Mouse (Mus musculus): Measurements from ENCODE around the gene Zfp750. TPM values are rescaled to one million over a fixed set of nuclear protein-coding genes. Genes with fewer than 3 reads are reported as not detected.
A peak's percentile ranks its signal among the peaks of the same experiment; 100 is the strongest.

The Zfp750 gene
- polyA plus RNA-seq, 1 experiment = not detected

- no peak for TF ChIP-seq POLR2A (IDR thresholded peaks at IDR 0.05; ENCODE audit: borderline replicate concordance, control insufficient read depth, low read depth, low read length)
- no peak for TF ChIP-seq CTCF (IDR thresholded peaks at IDR 0.05; ENCODE audit: control insufficient read depth, insufficient read depth, low read length)
- Histone ChIP-seq H3K4me1 (ENCODE audit: control insufficient read depth, insufficient read depth, low read length) (no peaks in the 10 kb centered on the region), H3K27ac (ENCODE audit: control insufficient read depth, insufficient read depth, low read depth, low read length, poor library complexity) (no peak overlapping the region), H3K4me3 (replicated peaks; ENCODE audit: control insufficient read depth, low read depth, low read length) (no peak overlapping the region)
- 84% methylated on average over 9 of the region's 9 CpGs for WGBS
Measured at GRCm38 (mm10) chr11:121510512-121511246, 8.5 kb downstream of the Zfp750 start.

DNA sequence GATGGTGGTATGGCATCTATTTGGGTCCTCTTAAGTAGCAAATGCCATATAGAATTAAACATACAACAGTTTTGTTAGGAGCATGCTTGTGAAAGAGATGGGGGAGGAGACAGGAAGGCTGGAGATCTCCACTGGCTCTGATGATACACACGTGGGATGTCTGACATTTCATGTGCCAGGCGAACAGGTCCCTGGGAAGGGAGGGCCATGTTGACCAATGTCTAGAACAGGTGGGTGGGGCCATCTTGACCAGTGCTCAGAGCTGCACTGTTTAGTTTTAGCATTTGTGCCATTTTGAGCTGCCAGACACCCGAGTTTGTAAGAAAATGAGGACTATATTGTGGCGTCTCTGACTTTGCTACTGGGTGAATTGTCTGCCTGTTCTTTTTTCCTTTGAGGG is 10.7 kb downstream of the Zfp750 start:
- 78% methylated on average over 4 of the region's 4 CpGs for WGBS
- Histone ChIP-seq H3K27ac (ENCODE audit: control insufficient read depth, insufficient read depth, low read depth, low read length, poor library complexity) (no peak overlapping the region), H3K4me3 (replicated peaks; ENCODE audit: control insufficient read depth, low read depth, low read length) (no peak overlapping the region), H3K4me1 (ENCODE audit: control insufficient read depth, insufficient read depth, low read length) (no peaks in the 10 kb centered on the region)
- no peak for TF ChIP-seq POLR2A (IDR thresholded peaks at IDR 0.05; ENCODE audit: borderline replicate concordance, control insufficient read depth, low read depth, low read length)
- no peak for TF ChIP-seq CTCF (IDR thresholded peaks at IDR 0.05; ENCODE audit: control insufficient read depth, insufficient read depth, low read length)

DNA sequence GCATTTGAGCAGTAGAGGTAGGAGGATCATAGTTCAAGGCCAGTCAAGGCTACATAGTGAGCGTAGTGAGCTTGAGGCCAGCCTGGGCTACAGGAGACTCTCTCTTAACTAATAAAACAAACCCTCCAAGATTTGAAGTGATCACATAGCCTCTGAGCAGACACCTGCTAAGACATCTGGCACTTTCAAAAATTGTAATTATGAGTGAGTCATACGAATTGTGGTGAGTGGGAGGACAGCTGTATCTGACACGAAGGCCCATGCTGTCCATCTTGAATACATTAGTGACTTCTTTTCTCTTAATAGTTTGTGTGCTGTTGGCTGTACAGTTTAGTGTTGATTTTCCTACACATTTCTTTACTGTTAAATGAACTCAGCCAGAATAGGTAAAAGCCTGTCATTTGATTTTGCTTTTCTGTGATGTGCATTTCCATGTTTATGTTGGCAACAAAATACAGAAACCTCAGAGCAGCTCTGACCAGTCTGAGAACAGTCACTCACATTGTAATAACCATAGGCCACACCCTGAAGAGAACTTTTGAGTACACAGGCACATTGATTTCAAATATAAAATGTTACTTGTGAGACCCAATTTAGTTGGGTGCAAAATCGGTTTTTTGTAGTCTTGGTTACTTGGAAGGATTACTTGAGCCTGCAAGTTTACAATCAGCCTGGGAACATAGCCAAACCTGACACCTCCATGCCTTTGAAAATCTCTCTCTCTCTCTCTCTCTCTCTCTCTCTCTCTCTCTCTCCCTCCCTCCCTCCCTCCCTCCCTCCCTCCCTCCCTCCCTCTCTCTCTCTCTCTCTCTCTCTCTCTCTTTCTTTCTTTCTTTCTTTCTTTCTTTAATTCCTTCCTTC is 16.9 kb downstream of the Zfp750 start:
- Histone ChIP-seq H3K4me3 (replicated peaks; ENCODE audit: control insufficient read depth, low read depth, low read length) (no peak overlapping the region), H3K4me1 (ENCODE audit: control insufficient read depth, insufficient read depth, low read length) (no peaks in the 10 kb centered on the region), H3K27ac (ENCODE audit: control insufficient read depth, insufficient read depth, low read depth, low read length, poor library complexity) (no peak overlapping the region)
- 75% methylated on average over 4 of the region's 4 CpGs for WGBS
- TF ChIP-seq POLR2A (IDR thresholded peaks at IDR 0.05; ENCODE audit: borderline replicate concordance, control insufficient read depth, low read depth, low read length) (no peak), CTCF (IDR thresholded peaks at IDR 0.05; ENCODE audit: control insufficient read depth, insufficient read depth, low read length) (no peak)

DNA sequence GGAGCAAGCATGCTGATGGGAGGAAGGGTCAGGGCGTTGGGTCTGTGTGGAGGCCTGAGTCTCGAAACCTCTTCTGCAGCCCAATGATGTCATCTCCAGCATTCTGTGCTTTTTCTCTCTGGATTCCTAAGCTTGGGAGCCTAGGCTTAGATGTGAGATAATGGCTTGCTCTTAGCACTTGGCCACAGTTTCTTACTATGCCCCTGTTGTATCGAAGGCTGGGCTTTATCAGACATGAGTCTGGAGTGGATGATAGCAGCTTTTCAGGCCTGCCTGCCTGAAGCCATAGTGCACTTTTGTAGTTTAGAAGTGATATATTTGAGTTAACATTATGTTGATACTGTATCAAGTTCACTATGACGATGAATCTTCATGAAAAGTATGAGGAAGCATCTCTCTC is 17.6 kb downstream of the Zfp750 start:
- no peaks in the 10 kb centered on the region for H3K4me1 ChIP-seq (ENCODE audit: control insufficient read depth, insufficient read depth, low read length)
- H3K27ac ChIP-seq (ENCODE audit: control insufficient read depth, insufficient read depth, low read depth, low read length, poor library complexity) = no peak overlapping the region
- TF ChIP-seq POLR2A (IDR thresholded peaks at IDR 0.05; ENCODE audit: borderline replicate concordance, control insufficient read depth, low read depth, low read length) = no peak
- TF ChIP-seq CTCF (IDR thresholded peaks at IDR 0.05; ENCODE audit: control insufficient read depth, insufficient read depth, low read length) = no peak
- H3K4me3 ChIP-seq (replicated peaks; ENCODE audit: control insufficient read depth, low read depth, low read length) = no peak overlapping the region
- 66% methylated on average over 4 of the region's 4 CpGs for WGBS

GRCm38 (mm10) chr11:121500595-121500994 is 18.5 kb downstream of the Zfp750 start:
- Histone ChIP-seq H3K4me1 (ENCODE audit: control insufficient read depth, insufficient read depth, low read length) (no peaks in the 10 kb centered on the region), H3K4me3 (replicated peaks; ENCODE audit: control insufficient read depth, low read depth, low read length) (no peak overlapping the region), H3K27ac (ENCODE audit: control insufficient read depth, insufficient read depth, low read depth, low read length, poor library complexity) (no peak overlapping the region)
- TF ChIP-seq POLR2A (IDR thresholded peaks at IDR 0.05; ENCODE audit: borderline replicate concordance, control insufficient read depth, low read depth, low read length) (no peak), CTCF (IDR thresholded peaks at IDR 0.05; ENCODE audit: control insufficient read depth, insufficient read depth, low read length) (no peak)

DNA sequence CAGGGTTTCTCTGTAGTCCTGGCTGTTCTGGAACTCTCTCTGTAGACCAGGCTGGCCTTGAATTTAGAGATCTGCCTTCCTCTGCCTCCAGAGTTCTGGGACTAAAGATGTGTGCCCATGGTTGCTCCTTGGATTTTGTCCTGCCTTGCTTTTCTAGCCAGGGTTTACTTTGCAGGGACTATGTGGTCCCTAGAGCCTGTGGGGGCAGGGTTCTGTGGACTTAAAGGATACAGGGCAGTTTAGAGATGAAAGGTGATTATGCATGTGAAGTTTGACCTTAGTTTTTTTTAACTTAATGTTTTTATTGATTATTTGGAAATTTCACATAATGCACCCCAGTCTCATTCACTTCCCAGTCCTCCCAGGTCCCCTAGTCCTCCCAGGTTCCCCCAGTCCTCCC is 28.5 kb downstream of the Zfp750 start:
- TF ChIP-seq POLR2A (IDR thresholded peaks at IDR 0.05; ENCODE audit: borderline replicate concordance, control insufficient read depth, low read depth, low read length) (no peak), CTCF (IDR thresholded peaks at IDR 0.05; ENCODE audit: control insufficient read depth, insufficient read depth, low read length) (no peak)
- H3K4me1 ChIP-seq (ENCODE audit: control insufficient read depth, insufficient read depth, low read length) = no peaks in the 10 kb centered on the region; the same call in 1 of the 2 replicates
- H3K27ac ChIP-seq (ENCODE audit: control insufficient read depth, insufficient read depth, low read depth, low read length, poor library complexity) = no peak overlapping the region
- no peak overlapping the region for H3K4me3 ChIP-seq (replicated peaks; ENCODE audit: control insufficient read depth, low read depth, low read length)

GRCm38 (mm10) chr11:121485882-121486281 is 33.3 kb downstream of the Zfp750 start:
- 10% methylated on average over 9 of the region's 9 CpGs for WGBS
- TF ChIP-seq POLR2A (IDR thresholded peaks at IDR 0.05; ENCODE audit: borderline replicate concordance, control insufficient read depth, low read depth, low read length) (no peak), CTCF (IDR thresholded peaks at IDR 0.05; ENCODE audit: control insufficient read depth, insufficient read depth, low read length) (no peak)
- H3K4me3 ChIP-seq (replicated peaks; ENCODE audit: control insufficient read depth, low read depth, low read length) = no peak overlapping the region
- peak overlapping the region; percentile 23; the same call in 1 of the 2 replicates for H3K27ac ChIP-seq (ENCODE audit: control insufficient read depth, insufficient read depth, low read depth, low read length, poor library complexity)
- H3K4me1 ChIP-seq (ENCODE audit: control insufficient read depth, insufficient read depth, low read length) = no peaks in the 10 kb centered on the region

DNA sequence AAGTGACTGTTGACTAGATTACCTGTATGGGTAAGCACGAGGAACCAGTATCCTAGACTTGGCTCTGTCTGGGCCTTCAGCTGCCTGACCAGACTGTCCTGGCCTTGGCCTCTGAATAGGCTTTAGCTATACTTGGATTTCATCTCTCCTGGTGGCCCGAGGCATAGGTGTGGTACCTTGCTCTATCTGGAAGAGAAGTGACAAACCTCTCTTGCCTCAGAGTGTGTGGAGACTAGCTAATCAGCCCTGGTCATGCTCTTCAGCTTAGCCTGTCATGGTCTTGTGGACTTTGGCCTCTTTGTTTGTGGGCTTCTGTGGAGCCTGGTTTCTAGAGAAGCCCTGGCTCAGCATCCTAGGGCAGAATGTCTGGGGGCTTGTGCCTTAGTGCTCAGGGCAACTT is 38.0 kb downstream of the Zfp750 start:
- 81% methylated on average over 2 of the region's 2 CpGs for WGBS
- TF ChIP-seq CTCF (IDR thresholded peaks at IDR 0.05; ENCODE audit: control insufficient read depth, insufficient read depth, low read length) = no peak
- TF ChIP-seq POLR2A (IDR thresholded peaks at IDR 0.05; ENCODE audit: borderline replicate concordance, control insufficient read depth, low read depth, low read length) = no peak
- H3K4me1 ChIP-seq (ENCODE audit: control insufficient read depth, insufficient read depth, low read length) = peaks cover 1% of the 10 kb centered on the region; the same call in 1 of the 2 replicates
- H3K27ac ChIP-seq (ENCODE audit: control insufficient read depth, insufficient read depth, low read depth, low read length, poor library complexity) = no peak overlapping the region
- H3K4me3 ChIP-seq (replicated peaks; ENCODE audit: control insufficient read depth, low read depth, low read length) = no peak overlapping the region
